Mouse (Mus musculus): ENCODE results near the gene Sctr.

GRCm38 (mm10) chr1:120018900-120019299 is 12.2 kb downstream of the Sctr start:
- TF ChIP-seq POLR2A (IDR thresholded peaks at IDR 0.05; ENCODE audit: insufficient read length, low read depth) (no peak), TCF12 (IDR thresholded peaks at IDR 0.05; ENCODE audit: insufficient read depth, poor library complexity, severe bottlenecking) (no peak), CEBPB (IDR thresholded peaks at IDR 0.05; ENCODE audit: insufficient read depth, poor library complexity, severe bottlenecking) (no peak), MAX (IDR thresholded peaks at IDR 0.05; ENCODE audit: low read depth) (no peak), USF1 (IDR thresholded peaks at IDR 0.05; ENCODE audit: low read depth) (no peak), POLR2AphosphoS2 (IDR thresholded peaks at IDR 0.05; ENCODE audit: insufficient read length, low read depth) (no peak), MYOG (IDR thresholded peaks at IDR 0.05; ENCODE audit: control insufficient read depth in 1 of 3, insufficient read depth in 1 of 3, insufficient read length in 2 of 3, low read depth in 2 of 3) (no peak), TCF3 (IDR thresholded peaks at IDR 0.05; ENCODE audit: insufficient read length, low read depth) (no peak)

All from myocyte (in vitro differentiated cells).